Mouse (Mus musculus) gonadal fat pad, adult 2 months (tissue): ENCODE results near the gene Dgki. TPM values are rescaled to one million over a fixed set of nuclear protein-coding genes. Genes with fewer than 3 reads are reported as not detected.

Experiments
- DNase-seq: peaks from one replicate; pipeline ENCODE4 v3.0.0-alpha.2; 2012; ENCODE audit warnings: low read depth
- polyA plus RNA-seq: library from polyadenylated mRNA; depleted of rRNA; stranded (reverse); fragments of >200 nt; gene quantifications from 2 replicates; pipeline ENCODE4 v1.2.3, GENCODE M21; 2012

Gene Dgki
- polyA plus RNA-seq, 1 experiment = 3.4 TPM

DNA sequence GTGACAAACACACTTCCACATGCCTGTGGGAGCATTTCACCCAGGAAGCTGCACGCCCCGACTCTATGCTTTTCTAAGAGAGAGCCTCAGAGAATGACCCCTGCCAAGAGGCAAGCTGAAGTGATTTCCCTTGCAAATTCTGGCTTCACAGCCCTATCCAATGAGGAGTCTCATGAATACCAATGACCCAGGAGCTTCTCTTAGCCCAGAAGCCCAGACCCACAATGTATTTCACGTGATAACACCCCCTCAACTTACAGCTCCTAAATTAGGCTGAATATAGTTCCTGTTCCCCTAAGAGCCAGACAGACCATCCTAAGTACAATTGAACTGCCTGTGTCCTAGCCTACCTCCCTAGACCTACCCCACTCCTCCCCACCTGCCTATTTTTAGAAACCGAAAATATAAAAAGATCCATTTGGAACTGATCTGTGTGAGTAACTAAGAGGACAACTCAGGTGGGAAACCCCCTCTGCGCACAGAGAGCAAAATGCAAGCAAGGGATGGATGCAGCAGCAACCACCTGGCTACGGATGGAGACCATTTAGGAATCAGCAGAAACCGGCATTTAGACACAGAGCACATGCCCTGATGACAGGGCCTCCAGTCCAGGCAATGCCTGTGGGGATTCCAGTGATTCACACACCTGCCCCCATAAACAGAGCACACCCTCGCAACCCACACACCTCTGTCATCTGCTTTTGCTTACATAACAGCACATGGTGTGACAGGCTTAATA is 2.1 kb downstream of the Dgki start:
- no peak for DNase-seq

DNA sequence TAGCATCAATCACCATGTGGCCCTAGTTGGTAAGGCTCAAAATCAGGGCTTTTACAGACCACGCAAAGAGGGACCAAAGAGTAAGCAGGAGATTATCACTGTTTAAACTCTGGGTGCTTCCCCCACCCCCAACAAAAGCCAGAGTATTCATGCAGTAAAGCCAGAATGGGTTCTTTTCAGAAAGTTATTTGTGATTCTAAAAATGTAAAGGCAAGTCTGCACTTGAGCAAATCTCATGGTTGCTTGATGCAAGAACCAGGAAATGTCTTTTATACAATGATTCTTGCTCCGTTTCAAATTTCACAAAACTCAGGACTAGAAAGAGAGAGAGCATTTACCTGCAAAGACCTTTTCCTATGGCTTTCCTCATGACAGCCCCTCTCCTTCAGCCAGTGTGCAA is 7.9 kb downstream of the Dgki start:
- no peak for DNase-seq

DNA sequence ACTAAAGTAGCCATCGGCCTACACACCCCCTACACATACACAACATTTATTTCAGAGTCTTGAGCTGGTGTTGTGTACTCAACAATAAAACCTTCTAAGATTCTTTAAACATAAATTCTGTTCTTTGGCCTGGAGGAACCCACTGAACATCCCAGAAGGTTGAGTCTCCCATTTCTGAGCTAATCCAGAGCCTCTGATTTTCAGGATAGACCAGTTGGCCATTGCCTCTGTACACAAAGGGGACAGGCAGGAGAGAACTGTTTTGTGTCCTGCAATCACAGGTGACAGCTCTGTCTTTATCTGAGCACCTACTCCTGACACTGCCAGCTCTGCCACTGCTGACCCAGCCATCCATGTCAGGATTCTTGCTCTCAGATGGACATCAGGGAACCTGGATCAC is 8.8 kb downstream of the Dgki start:
- no peak for DNase-seq

DNA sequence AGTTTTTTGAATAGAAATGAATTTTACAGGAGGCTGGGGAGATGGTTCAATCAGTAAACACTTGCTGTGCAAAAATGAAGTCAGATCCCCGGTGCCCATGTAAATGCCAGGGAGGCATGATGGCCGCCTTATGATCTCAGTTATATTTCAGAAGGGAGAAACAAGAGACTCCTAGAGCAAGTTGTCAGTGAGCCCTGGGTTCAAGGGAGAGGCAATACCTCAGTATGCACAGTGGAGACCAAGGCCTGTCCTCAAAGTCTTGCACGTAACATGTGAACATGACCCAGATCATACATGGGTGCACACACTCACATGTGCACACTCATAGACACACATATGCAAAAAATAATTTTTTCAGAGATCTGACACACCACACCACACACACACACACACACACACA is 9.3 kb downstream of the Dgki start:
- no peak for DNase-seq

DNA sequence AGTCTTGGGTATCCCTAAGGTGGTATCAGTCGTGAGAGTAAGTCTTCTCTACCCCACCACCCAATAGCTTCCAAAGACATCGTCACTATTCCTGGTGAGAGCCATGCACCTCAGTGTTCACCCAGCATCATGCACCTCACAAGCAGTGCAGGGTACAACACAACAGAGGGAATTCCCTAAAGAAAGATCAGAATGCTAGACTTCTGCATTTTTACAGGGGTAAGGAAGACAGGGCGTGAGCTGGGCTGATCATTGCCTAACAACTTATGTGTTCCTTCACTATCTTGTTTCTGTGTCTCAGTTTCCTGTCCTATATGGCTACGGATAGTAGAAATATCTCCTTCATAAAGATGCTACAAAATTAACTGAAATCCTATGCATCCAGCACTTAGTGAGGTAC is 13.8 kb downstream of the Dgki start:
- no peak for DNase-seq

DNA sequence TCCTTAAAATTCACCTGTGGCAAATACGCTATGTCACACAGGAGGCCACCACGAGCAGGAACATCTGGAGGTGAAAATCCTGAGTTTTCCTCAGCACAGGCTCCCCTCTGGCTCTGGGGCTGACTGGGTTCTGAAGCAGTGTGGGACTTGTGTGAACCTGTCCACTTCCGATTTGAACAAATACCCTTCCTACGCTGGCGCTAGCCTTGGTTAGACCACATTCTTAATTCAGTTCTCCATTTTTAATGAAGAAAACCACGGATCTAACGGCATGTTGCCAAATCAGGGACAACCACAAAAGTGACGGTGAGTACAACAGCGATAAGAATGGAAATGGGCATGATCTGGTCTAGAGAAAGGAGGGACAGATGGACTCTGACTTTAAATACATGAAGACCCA is 15.1 kb downstream of the Dgki start:
- DNase-seq = no peak

DNA sequence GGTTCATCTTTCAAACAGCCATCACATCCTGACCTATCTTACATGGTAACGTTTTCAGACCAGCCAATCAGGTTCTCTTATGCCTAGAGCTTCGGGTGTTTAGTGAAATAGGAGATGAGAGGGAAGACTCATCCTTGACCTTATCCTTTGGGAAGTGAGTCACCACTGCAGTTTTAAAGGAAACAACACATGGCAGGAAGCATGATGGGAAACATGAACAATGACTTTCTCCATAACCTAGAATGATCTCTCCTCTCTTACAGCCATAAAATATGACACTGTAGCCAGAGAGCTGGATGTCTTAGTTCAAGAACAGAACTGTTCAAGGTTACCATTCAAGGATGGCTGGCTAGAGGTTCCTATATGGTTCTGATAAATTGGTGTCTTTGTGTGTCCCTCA is 16.6 kb downstream of the Dgki start:
- DNase-seq = no peak

DNA sequence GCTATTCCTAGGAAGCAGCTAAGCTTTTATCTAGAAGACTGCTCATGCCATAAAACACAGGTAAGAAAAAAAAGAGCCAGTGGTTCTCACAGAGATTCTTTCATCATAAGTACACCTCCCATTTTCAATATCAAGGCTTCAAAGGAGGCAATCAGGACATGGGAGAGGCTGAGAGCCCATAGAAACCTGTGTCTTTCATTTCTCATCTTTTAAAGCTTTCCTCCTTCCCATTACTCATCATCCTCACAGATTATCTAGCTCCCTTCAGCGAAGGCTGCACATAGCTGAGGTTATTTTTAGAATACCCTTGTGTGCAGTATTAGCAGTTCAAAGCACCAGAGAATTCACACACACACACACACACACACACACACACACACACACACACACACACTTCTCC is 17.3 kb downstream of the Dgki start:
- DNase-seq = no peak

DNA sequence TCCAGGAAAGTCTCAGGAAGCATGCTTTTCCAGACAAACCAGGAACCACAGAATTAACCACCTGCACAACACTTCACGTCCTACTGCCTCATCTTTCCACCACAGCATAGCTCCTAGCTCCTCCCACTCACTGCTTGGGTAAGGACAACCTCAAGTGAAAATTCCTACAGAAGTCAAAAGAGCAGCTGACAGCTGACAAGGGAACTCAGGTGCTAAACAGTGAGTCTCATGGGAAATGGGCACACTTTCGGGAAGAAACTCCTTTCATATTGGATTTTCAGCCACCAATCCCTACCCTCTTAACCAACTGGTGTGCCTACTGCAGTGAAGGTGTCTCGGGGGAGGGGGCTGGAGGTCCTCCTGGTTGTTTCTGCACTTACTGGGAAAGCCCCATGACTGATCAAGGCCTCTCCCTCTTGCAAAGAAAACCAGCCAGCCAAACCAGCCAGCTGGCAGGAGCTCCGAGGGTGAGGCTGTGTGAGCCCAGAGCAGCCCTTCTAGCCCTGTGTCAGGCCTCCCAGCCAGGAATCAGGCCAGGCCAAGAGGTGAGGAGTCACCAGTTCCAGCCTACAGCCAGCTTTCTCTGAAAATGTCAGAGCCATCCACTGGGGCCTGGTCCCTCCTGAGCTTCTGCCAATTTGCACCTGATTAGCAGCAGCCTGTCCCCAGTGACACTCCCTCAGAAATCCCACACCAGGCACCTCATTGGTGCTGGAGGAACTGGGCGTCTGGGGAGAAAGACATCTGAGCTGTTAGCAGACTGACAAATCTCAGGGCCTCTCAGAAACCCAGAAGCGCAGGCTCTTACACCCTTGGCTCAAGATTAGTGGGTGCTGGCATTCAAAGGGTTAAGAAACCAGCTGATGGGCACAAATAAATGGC is 22.9 kb downstream of the Dgki start:
- no peak for DNase-seq

DNA sequence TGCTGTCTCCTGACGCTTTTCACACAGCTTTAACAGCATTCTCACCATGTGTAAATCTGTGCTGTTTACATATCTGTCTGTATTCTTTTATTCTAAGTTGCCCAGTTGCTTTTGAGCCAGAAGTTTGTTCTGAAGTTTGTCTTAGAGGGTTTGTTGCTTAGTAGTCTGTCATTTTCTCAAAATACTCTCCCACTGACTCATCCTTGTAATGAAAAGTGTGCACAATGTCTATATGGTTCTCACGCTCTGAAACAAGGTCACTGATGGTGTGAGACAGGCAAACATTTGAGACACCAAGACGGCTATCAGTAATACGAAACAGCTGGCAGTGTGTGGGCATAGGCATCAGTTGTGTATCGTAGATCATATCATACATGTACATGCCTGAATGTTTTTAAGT is 23.8 kb downstream of the Dgki start:
- DNase-seq = no peak

DNA sequence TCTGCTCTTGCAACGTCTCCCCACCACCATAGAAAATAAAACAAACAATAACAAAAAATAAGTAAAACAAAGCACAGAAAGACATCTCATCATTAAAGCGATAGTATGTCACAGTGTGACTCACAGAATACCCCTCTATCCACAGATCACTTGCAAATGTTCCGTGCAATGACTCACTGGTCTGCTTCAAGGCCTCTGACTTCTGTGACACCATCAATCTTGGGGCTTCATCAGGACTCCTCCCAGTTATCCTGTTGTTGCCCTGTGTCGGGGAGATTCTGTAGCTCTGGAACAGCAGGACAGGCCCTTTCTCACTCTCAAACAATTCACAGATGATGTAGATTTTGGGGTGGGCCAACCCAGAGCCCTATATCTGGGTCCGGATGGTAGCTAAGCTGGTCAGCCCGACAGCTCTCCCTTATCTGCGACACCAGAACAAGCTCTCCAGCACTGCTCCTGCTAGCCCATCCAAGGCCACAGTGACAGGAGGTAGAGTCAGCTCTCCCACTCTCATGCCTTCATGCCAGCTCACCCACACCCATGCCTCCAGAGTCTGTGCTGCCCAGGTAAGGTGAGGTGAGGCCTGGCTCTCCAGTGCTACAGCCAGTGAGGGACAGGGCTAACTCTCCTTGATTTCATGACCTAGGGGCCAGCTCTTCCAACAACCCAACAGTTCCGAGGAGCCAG is 28.9 kb downstream of the Dgki start:
- DNase-seq = no peak

DNA sequence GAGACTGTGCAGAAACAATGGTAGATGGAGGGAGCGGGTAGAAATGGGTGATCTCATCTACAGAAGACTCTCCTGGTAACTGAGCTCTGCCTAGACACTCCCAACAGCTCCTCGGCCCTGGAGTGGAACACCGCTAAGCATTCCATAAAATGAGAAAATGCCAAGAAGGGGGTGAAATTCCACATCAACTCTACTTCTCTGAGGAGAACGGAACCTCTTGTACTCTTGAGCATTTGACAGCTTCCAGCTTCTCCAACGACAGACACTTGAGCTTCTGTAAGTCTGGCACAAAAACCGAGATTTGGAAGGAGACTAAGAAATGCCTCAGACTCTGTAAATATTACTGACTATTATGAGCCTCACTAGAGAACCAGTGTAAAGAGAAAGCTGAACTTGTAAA is 31.4 kb downstream of the Dgki start:
- no peak for DNase-seq

DNA sequence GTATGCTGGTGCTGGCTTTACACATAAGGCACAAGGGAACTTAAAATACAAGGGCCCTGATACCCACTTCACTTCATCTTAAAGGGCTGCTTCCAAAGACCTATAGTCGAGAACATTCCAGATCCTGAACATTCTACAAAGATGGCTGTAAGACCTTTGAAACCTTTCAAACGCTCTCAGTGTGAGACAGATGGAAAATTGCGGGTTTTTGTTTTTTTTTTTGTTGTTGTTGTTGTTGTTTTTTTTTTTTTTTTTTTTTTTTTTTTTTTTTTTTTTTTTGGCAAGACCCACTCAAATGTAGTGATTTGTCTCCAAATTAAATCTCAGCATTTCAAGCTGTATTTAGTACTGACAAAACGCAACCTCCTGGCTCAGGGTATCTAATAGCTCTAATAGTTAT is 32.0 kb downstream of the Dgki start:
- DNase-seq = no peak

DNA sequence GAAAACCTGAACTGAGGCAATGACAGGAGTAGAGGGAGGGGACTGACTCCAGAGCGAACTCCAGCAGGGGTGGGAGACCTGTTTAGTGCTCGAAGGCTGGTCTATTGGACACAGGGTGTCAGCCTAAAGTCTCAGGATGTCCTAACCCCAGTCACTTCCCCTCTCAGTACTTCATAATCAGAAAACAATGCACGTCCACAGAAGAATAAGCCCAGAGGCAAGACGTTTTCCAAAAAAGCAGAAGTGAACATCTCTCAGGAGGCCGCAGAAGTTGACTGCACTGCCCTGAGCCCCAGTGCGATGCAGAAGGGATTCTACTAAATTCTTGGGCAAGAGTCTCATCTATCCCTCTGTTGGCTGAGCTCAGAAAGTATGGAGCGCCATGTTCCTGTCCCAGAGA is 37.5 kb downstream of the Dgki start:
- DNase-seq = no peak

DNA sequence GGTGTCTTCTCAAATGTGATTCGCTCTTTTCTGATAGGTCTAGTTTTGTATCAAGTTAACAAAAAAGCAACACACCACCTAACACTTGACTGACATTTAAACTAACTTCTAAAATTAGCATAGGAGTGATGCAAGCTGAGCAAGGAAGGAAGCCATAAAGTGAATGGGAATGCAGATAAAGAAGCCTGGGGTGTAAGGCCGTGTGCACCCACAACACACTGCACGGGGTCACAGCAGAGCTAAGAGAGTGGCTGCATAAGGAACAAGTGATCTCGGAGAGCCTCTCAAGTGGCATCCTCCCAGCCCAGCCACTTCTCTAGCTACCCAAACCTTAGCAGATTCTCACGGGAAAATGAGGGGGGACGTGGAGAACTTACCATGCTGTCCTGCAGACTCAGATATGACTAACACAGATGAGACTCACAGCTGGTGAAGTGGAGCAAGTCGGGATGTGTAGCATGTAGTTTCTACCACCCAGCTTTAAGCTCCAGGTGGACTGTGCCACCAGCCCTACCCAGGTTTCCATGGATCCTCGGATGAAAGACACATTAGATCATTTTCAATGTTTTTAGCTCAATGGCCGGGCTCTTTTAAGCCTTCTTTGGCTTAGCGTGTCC is 38.6 kb downstream of the Dgki start:
- DNase-seq = no peak

DNA sequence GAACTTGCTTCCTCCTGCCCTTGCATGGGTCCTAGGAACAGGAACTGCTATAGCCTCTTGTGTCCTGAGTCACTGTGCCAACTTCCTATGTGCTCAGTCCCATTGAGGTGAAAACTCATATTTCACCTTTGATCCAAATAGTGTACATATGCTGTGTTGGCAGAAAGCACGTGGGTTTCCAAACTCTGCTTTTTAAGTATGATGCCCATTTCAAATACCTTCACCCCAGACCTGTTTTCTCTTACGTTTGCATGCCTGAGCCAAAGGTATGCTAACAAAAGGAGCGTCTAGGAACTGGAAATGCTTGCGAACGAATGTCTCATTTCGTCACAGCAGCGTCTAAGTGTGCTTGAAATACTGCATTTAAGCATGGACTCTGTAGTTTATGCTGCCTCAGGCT is 41.3 kb downstream of the Dgki start:
- no peak for DNase-seq

DNA sequence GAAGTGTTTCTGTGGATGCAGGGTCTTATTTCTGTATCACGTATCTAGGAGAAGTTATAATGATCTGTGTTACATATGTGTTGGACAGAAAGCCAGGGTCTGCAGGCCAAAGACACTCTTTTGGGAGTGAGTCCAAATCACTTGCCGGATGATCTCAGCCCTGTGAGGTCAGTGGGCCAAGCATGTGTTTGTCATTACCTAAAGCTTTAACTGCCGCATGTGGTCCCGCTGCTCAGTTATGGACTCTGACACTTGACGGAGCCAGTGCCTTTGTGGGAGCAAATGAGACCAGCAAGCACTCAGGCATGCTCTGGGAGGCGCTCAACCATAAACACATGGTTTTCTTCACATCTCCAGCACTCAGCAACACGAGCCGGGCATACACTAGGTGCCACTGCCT is 45.8 kb downstream of the Dgki start:
- DNase-seq = no peak

DNA sequence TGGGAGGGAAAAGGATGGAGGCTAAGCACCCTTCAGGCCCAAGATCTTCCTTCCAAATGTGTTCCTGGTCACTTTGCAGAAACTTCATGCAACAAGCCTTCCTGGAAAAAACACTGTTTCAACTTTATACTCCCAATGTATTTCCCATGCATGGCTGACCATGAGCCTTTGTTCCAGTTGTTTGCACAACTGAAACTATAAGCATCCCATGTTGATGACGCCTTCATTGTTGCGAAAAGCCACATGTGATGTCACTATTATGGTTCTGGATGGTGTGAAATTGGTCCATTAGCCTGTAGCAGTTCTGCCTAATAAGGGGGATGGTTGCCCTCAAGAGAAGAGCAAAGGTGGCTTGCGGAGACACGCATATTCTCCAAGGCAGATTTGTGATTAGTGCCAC is 47.4 kb downstream of the Dgki start:
- DNase-seq = no peak

DNA sequence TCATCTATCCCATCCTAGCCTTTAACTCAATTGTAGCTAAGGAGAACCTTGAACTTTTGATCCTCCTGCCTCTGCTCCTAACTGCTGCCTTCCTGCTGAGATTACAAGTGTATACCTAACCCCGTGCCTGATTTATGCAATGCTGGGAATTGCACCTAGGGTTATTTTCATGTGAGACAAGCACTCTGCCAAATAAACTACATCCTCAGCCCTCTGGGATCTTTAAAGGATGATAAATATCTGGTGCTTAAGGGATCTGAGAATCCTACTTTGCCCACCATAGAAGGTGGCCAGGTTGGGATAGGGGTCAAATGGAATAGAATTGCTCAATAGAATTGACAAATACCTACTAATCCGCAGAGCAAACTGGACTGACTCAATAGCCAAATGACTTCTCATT is 49.3 kb downstream of the Dgki start:
- DNase-seq = peak; percentile 70

DNA sequence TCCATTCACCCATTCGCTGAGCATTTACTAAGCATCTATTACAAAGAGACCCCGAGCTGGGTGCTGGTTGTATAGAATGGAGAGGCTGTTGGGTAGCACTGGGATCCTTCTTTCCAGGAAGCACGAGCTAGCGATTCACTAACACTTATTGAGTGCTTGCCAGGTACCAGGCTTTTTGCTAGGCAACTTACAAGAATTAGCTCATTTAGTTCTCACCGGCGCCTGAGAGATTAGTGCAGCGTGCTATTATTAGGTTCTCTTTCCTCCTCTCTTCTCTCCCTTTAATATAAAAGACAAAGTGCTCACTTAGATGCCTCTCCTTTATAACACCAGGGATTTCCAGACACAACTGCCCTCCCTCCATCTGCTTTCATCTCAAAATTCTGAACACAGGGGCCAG is 54.2 kb downstream of the Dgki start:
- DNase-seq = no peak

DNA sequence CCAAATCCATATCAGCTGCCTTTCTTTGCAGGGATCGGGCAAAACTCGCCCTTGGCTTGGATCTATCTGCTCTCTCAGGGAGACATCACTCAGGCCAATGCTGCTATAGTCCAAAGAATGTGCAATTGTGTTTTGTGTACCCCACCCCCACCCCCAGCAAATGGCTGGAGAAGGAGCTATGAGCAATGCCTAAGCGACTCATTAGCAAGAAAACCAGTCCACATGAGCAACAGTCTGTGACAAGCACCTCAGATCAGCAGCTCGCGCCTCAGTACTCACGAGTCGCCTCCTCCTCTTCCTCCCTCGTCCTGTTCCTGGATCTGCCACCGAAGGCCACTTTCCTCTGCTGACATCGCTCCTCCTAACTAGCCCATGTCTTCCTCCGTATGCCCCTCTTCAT is 55.9 kb downstream of the Dgki start:
- no peak for DNase-seq

DNA sequence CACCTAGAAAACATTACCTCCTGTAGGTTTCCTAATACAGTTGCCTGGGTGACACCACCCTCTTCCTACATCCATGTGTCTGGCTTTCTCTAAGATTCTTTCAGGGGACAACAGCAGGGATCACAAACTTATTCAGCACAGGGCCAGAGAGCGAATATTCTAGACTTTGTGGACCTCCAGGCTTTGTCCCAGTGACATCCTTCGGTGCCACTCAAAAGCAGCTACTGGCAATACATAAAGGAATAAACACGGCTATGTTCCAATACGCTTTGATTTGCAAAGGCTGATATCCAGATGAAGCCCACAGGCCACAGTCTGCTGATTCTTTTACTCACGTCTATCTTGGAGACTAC is 57.2 kb downstream of the Dgki start:
- DNase-seq = no peak
